Mouse (Mus musculus) myocyte (in vitro differentiated cells): Measurements from ENCODE around the gene 1600015I10Rik.

ENCODE experiments used
- CEBPB ChIP-seq: IDR thresholded peaks from 2 replicates; pipeline ENCODE4 v1.6.1; 2011; ENCODE audit warnings: mild to moderate bottlenecking, moderate library complexity; ENCODE audit not compliant: poor library complexity, insufficient read depth, severe bottlenecking
- E2F4 ChIP-seq: IDR thresholded peaks from one replicate; pipeline ENCODE4 v1.6.1; 2011; ENCODE audit warnings: mild to moderate bottlenecking, control low read depth, moderate library complexity; ENCODE audit not compliant: insufficient read depth
- MYOD1 ChIP-seq, 3 experiments: IDR thresholded peaks; one replicate each; pipeline ENCODE4 v1.6.1; 2011; ENCODE audit warnings: control low read depth in 2 of 3, low read depth in 2 of 3, mild to moderate bottlenecking in 2 of 3, moderate library complexity in 1 of 3; ENCODE audit not compliant: insufficient read length in 2 of 3, control insufficient read depth in 1 of 3
- MYOG ChIP-seq, 3 experiments: IDR thresholded peaks; one replicate each; pipeline ENCODE4 v1.6.1; 2011; ENCODE audit warnings: control low read depth in 2 of 3, low read depth in 2 of 3, mild to moderate bottlenecking in 2 of 3; ENCODE audit not compliant: insufficient read length in 2 of 3, control insufficient read depth in 1 of 3, insufficient read depth in 1 of 3
- POLR2A ChIP-seq: IDR thresholded peaks from one replicate; pipeline ENCODE4 v1.6.1; 2011; ENCODE audit warnings: low read depth, mild to moderate bottlenecking, control low read depth, moderate library complexity; ENCODE audit not compliant: insufficient read length
- POLR2AphosphoS2 ChIP-seq: IDR thresholded peaks from one replicate; pipeline ENCODE4 v1.6.1; 2011; ENCODE audit warnings: low read depth, control low read depth; ENCODE audit not compliant: insufficient read length
- USF1 ChIP-seq: IDR thresholded peaks from one replicate; pipeline ENCODE4 v1.6.1; 2011; ENCODE audit warnings: low read depth, mild to moderate bottlenecking, control low read depth, moderate library complexity

DNA sequence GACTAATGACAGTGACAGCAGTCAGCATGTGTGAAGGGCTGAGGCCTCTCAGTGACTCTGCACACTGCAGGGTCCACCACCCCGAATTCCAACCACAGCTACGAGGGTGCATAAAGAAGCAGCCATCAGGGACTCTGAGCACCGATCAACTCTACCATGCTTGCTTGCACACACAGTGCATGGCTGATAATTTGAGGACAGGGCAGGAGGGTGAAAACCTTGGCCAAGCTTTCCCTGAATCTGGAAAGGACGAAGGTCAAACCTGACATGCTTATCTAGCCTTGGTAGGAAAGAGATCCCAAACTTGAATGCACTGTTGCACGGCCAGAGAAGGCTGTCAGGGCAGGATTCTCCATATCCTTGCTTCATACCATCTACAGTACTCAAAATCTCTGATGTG is 23.5 kb downstream of the 1600015I10Rik start:
- no peak for TF ChIP-seq POLR2A
- no peak for TF ChIP-seq CEBPB
- no peak for TF ChIP-seq USF1
- TF ChIP-seq E2F4 = no peak
- TF ChIP-seq MYOG (IDR thresholded peaks at IDR 0.05; ENCODE audit: control insufficient read depth in 1 of 3, insufficient read depth in 1 of 3, insufficient read length in 2 of 3, low read depth in 2 of 3) = no peak
- no peak for TF ChIP-seq POLR2AphosphoS2
- no peak for TF ChIP-seq MYOD1 (IDR thresholded peaks at IDR 0.05; ENCODE audit: control insufficient read depth in 1 of 3, insufficient read length in 2 of 3, low read depth in 2 of 3)
